Mouse (Mus musculus) heart, adult 2 months (tissue): ENCODE results near the gene Krtap4-7. TPM values are rescaled to one million over a fixed set of nuclear protein-coding genes. Genes with fewer than 3 reads are reported as not detected.
"Not testable (repeated sequence)": the region's sequence is repeated elsewhere in the genome, so short reads cannot be mapped to it uniquely, and the experiment has no call there.

Experiments
- DNase-seq, 2 experiments: peaks; one replicate each; pipeline ENCODE4 v3.0.0; 2021
- H3K27ac ChIP-seq: fragments of 200-600 bp; 2 replicates; pipeline ENCODE4 v1.8.1; 2022
- H3K27me3 ChIP-seq: fragments of 200-500 bp; 2 replicates; pipeline ENCODE4 v1.6.1; 2012; ENCODE audit warnings: mild to moderate bottlenecking, low read length, inconsistent platforms, mixed read lengths; ENCODE audit not compliant: control insufficient read depth, insufficient read depth
- H3K36me3 ChIP-seq: fragments of 200-500 bp; 2 replicates; pipeline ENCODE4 v1.6.1; 2012; ENCODE audit warnings: low read length, inconsistent platforms; ENCODE audit not compliant: control insufficient read depth, insufficient read depth
- H3K4me1 ChIP-seq: fragments of 200-500 bp; 2 replicates; pipeline ENCODE4 v1.6.1; 2011; ENCODE audit warnings: low read length; ENCODE audit not compliant: control insufficient read depth, insufficient read depth
- H3K4me3 ChIP-seq: fragments of 200-600 bp; 2 replicates; pipeline ENCODE4 v1.8.1; 2022
- H3K79me2 ChIP-seq: fragments of 200-500 bp; replicated peaks from 2 replicates; pipeline ENCODE4 v1.6.1; 2012; ENCODE audit warnings: mild to moderate bottlenecking, inconsistent platforms, low read length, moderate library complexity, mixed read lengths; ENCODE audit not compliant: control insufficient read depth, insufficient read depth
- H3K9ac ChIP-seq: fragments of 200-500 bp; 2 replicates; pipeline ENCODE4 v1.6.1; 2012; ENCODE audit warnings: low read depth, mild to moderate bottlenecking, control low read depth, inconsistent platforms, low read length, mixed read lengths
- CTCF ChIP-seq: fragments of 200-600 bp; IDR thresholded peaks from 2 replicates; pipeline ENCODE4 v1.8.1; 2022; ENCODE audit warnings: antibody characterized with exemption, mild to moderate bottlenecking, moderate library complexity
- EP300 ChIP-seq: fragments of 200-500 bp; IDR thresholded peaks from 2 replicates; pipeline ENCODE4 v1.6.1; 2011; ENCODE audit warnings: low read depth, low read length, control low read depth; ENCODE audit not compliant: insufficient read depth
- POLR2A ChIP-seq: fragments of 200-500 bp; IDR thresholded peaks from 2 replicates; pipeline ENCODE4 v1.6.1; 2011; ENCODE audit warnings: mild to moderate bottlenecking, low read depth, low read length, control low read depth; ENCODE audit not compliant: insufficient read depth
- WGBS: fragments of 180-500 bp; shearing (Covaris S2); methylation state at CpG from one replicate; pipeline ENCODE4 v1.1.7; 2018; 5-methylcytosine and 5-hydroxymethylcytosine counted together
- intact Hi-C: fragments of 180-260 bp; cut with DNase I; formaldehyde crosslinking; loops from one replicate; pipeline ENCODE4 v1.15.1; 2025
- polyA plus RNA-seq: library from polyadenylated mRNA; depleted of rRNA; stranded (reverse); fragments of >200 nt; gene quantifications from 2 replicates; pipeline ENCODE4 v1.2.3, GENCODE M21; 2012
- total RNA-seq, 2 experiments: library from RNA; stranded (reverse); gene quantifications; 2 replicates each; pipeline ENCODE4 v1.2.3; 2021

Krtap4-7 gene
- total and polyA plus RNA-seq, 3 experiments: not detected

DNA sequence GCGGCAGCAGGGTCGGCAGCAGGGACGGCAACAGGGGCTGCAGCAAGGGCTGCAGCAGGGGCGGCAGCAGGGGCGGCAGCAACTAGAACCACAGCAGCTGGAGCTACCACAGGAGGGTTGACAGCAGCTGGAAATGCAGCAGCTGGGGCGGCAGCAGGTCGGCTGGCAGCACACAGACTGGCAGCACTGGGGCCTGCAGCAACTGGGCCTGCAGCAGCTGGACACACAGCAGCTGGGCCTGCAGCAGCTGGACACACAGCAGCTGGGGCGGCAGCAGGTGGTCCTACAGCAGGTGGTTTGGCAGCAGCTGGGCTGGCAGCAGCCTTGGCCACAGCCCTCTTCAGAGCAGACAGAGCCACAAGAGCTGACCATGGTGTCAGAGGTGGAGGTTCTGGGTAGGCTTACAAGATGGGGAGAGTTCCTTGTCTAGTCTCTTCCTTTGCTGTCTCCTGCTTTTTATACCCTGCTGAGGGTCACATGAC lies 9.2 kb downstream of the Krtap4-7 start, which contains the start of gene Krtap4-2:
Gene Krtap4-2 (minus strand): TSS at position 432 of the 482 bp plus-strand sequence.
- intact Hi-C loops: no loop called here
- 49% methylated on average over 8 of the region's 8 CpGs for WGBS
- Histone ChIP-seq H3K79me2 (no peaks in the 10 kb centered on the region), H3K36me3 (no peaks in the 10 kb centered on the region), H3K4me1 (no peaks in the 10 kb centered on the region), H3K9ac (no peak within 1 kb of the TSS), H3K27me3 (no peaks in the 10 kb centered on the region; the same call in 1 of the 2 replicates), H3K27ac (no peak within 1 kb of the TSS), H3K4me3 (no peak within 1 kb of the TSS)
- DNase-seq: no peak
- TF ChIP-seq POLR2A (no peak), CTCF (no peak), EP300 (no peak)

DNA sequence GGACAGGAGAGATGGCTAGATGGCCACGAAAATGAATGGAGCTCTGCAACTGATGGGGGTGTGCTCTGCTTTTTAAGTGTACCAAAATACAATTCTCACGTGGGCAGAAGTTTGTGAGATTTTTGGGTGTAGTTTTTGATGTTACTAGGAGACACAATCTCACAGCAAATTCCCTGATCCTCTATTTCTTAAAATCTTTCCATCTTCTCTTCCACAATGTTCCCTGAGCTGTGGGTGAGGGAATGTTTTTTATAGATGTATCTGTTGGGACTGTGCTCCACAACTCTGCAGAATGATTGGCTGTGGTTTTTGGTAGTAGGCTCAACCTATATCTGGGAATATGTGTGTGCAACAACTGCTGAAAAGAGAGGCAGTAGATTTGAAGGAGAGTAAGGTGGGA lies 10.6 kb downstream of the Krtap4-7 start:
- WGBS: 68% methylated on average over 2 of the region's 2 CpGs
- no peaks in the 10 kb centered on the region for H3K79me2 ChIP-seq
- intact Hi-C loops: no loop called here
- no peak overlapping the region for H3K27ac ChIP-seq
- H3K4me1 ChIP-seq: no peaks in the 10 kb centered on the region
- no peak for DNase-seq
- H3K9ac ChIP-seq: no peak overlapping the region
- H3K27me3 ChIP-seq: no peaks in the 10 kb centered on the region; the same call in 1 of the 2 replicates
- H3K4me3 ChIP-seq: no peak overlapping the region
- H3K36me3 ChIP-seq: no peaks in the 10 kb centered on the region
- TF ChIP-seq EP300 (no peak), POLR2A (no peak), CTCF (no peak)

DNA sequence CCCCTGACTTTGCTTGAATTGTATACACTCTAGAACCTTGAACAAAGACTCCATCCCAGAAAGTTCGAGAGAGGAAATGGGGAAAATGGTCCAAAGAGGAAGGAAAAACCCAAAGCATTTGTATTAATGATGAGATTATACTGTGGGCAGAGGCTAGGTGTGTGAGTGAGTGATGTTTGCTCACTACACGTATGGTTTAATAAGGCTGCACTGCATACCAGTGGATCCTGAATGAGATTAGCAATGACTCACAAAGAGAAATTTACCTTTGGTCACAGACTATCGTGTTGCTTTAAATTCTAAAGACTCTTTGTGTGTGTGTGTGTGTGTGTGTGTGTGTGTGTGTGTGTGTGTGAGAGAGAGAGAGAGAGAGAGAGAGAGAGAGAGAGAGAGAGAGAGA lies 13.0 kb downstream of the Krtap4-7 start:
- 52% methylated on average over 3 of the region's 3 CpGs for WGBS
- Histone ChIP-seq H3K36me3 (no peaks in the 10 kb centered on the region), H3K4me1 (no peaks in the 10 kb centered on the region), H3K27ac (no peak overlapping the region), H3K79me2 (no peaks in the 10 kb centered on the region), H3K4me3 (no peak overlapping the region), H3K9ac (no peak overlapping the region), H3K27me3 (no peaks in the 10 kb centered on the region; the same call in 1 of the 2 replicates)
- TF ChIP-seq EP300: no peak
- TF ChIP-seq POLR2A: no peak
- no peak for TF ChIP-seq CTCF
- intact Hi-C loops: no loop called here
- no peak for DNase-seq

DNA sequence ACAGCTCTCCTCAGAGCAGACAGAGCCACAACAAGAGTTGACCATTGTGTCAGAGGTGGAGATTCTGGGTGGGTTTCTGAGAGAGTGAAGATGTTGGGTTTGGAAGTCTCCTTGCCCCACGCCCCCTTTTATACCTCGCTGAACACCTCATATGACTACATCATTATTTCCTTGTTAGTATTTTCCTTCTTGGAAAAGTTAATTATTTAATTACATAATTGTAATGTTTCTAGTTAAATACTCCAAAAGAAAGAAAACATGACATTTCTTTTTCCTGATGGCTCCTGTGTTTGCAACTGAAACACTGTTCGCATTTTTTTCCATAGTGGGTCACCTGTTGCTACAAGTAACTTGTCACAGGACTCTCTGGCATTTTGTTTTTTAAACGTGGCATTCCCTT lies 15.8 kb downstream of the Krtap4-7 start, which contains the start of gene Krtap4-1:
Gene Krtap4-1 (minus strand): TSS at position 101 of the 400 bp plus-strand sequence.
- Histone ChIP-seq H3K79me2 (no peaks in the 10 kb centered on the region), H3K9ac (no peak within 1 kb of the TSS), H3K27ac (no peak within 1 kb of the TSS), H3K36me3 (no peaks in the 10 kb centered on the region), H3K4me3 (no peak within 1 kb of the TSS), H3K4me1 (no peaks in the 10 kb centered on the region), H3K27me3 (no peaks in the 10 kb centered on the region; the same call in 1 of the 2 replicates)
- WGBS: 79% methylated on average over 4 of the region's 4 CpGs
- intact Hi-C loops: no loop called here
- TF ChIP-seq CTCF (no peak), EP300 (no peak), POLR2A (no peak)
- no peak for DNase-seq

DNA sequence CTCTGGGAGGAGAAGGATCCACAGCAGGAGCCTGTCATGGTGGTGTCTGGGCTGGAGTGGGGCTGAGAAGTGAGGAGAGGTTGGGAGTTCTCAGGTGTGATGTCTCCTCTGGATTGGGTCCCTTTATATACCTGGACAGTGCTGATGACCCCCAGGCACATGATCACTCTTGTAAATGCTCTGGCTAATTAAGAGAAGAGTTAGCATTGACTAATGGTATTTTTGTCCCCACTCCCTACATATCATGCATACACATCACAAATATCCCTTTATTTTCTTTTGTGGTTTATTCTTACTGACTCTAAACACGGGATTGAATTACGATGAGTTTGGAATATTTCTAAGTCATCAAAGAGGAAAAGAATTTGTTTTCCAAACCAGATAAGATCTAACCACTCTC lies 23.6 kb downstream of the Krtap4-7 start, which contains the start of gene Gm11562:
Gene Gm11562 (minus strand): TSS at position 101 of the 400 bp plus-strand sequence.
- TF ChIP-seq CTCF (no peak), EP300 (no peak), POLR2A (no peak)
- no peak within 1 kb of the TSS for H3K27ac ChIP-seq
- no peaks in the 10 kb centered on the region for H3K27me3 ChIP-seq
- H3K4me1 ChIP-seq: no peaks in the 10 kb centered on the region
- H3K9ac ChIP-seq: no peak within 1 kb of the TSS
- H3K36me3 ChIP-seq: no peaks in the 10 kb centered on the region
- no peaks in the 10 kb centered on the region for H3K79me2 ChIP-seq
- intact Hi-C loops: no loop called here
- no peak within 1 kb of the TSS for H3K4me3 ChIP-seq
- no peak for DNase-seq
- WGBS: 67% methylated on average over 2 of the region's 2 CpGs

DNA sequence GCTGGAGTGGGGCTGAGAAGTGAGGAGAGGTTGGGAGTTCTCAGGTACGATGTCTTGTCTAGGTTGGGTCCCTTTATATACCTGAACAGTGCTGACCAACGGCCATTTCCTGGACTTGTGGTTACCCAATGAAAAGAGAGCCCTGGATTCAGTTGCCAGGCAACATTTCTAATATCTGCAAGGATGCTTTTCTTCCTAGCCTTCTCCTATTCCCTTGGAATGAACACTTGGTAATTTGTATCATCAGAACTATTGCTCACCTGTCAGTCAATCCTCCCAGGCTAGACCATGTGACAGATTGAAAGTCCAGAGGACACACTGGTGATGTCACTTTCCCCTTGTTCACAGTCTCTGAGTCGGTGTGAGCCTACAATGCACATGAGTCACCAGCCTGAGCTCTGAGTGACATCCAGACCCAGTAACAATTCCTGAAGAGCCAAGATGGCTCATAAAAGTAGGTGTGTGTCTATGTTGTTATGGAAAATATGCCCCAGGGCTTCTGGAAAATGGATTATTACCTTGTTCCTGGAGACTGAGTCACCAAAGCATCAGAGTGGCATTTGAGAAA lies 29.0 kb downstream of the Krtap4-7 start, which contains the start of gene Krtap2-4:
Gene Krtap2-4 (minus strand): TSS at position 51 of the 568 bp plus-strand sequence.
- DNase-seq: no peak

DNA sequence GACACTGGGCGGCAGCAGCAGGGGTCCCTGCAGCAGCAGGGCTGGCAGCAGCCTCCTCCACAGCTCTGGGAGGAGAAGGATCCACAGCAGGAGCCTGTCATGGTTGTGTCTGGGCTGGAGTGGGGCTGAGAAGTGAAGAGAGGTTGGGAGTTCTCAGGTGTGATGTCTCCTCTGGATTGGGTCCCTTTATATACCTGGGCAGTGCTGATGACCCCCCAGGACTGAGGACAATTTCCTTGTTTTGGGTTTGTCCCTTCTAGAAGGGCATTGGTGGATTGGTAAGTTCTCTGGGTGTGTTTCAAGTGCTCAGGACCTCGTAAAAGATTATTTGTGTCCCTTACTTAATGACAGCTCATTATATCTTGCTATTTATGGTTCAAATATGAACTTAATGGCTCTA lies 33.8 kb downstream of the Krtap4-7 start, which contains the start of gene Gm11937:
Gene Gm11937 (minus strand): TSS at position 101 of the 400 bp plus-strand sequence.
- H3K36me3 ChIP-seq, DNase-seq, intact Hi-C loops, H3K27me3 ChIP-seq, H3K9ac ChIP-seq, H3K27ac ChIP-seq, H3K4me3 ChIP-seq, H3K4me1 ChIP-seq, H3K79me2 ChIP-seq: not testable (repeated sequence)
- 51% methylated on average over 1 of the region's 2 CpGs for WGBS

More for the DNA sequence above, 29.0 kb downstream of the Krtap4-7 start, which contains the start of gene Krtap2-4:
- 65% methylated on average over 3 of the region's 3 CpGs for whole genome bisulfite sequencing
- TF ChIP-seq POLR2A (no peak), CTCF (no peak), EP300 (no peak)
- Histone ChIP-seq H3K4me1 (no peaks in the 10 kb centered on the region), H3K27ac (no peak within 1 kb of the TSS), H3K4me3 (no peak within 1 kb of the TSS), H3K27me3 (no peaks in the 10 kb centered on the region), H3K79me2 (no peaks in the 10 kb centered on the region), H3K9ac (no peak within 1 kb of the TSS), H3K36me3 (no peaks in the 10 kb centered on the region)
- intact Hi-C loops: no loop called here
